Mouse (Mus musculus) C2C12 (cell line): Measurements from ENCODE around the gene Scarf2. TPM values are rescaled to one million over a fixed set of nuclear protein-coding genes. Genes with fewer than 3 reads are reported as not detected.

Experiments used
- H3K27me3 ChIP-seq: one replicate; pipeline ENCODE4 v1.6.1; 2011; ENCODE audit not compliant: control insufficient read depth, insufficient read depth, insufficient read length
- H3K36me3 ChIP-seq: one replicate; pipeline ENCODE4 v1.6.1; 2011; ENCODE audit not compliant: control insufficient read depth, insufficient read depth
- H3K4me3 ChIP-seq: one replicate; pipeline ENCODE4 v1.5.1; 2011; ENCODE audit warnings: mild to moderate bottlenecking, control low read depth; ENCODE audit not compliant: poor library complexity, insufficient read depth, severe bottlenecking
- H3K79me2 ChIP-seq: one replicate; pipeline ENCODE4 v1.6.1; 2011; ENCODE audit not compliant: control insufficient read depth, insufficient read depth
- H3K79me3 ChIP-seq: one replicate; pipeline ENCODE4 v1.6.1; 2011; ENCODE audit warnings: low read depth, control low read depth
- H3ac ChIP-seq: one replicate; pipeline ENCODE3; 2011; ENCODE audit warnings: low read depth; ENCODE audit not compliant: control insufficient read depth, insufficient read length
- CEBPB ChIP-seq: IDR thresholded peaks from one replicate; pipeline ENCODE4 v1.6.1; 2011; ENCODE audit warnings: low read depth, mild to moderate bottlenecking, control low read depth, moderate library complexity
- CTCF ChIP-seq: IDR thresholded peaks from one replicate; pipeline ENCODE4 v1.5.1; 2011; ENCODE audit not compliant: control insufficient read depth, insufficient read depth, insufficient read length
- FOSL1 ChIP-seq: IDR thresholded peaks from one replicate; pipeline ENCODE4 v1.8.0; 2011; ENCODE audit warnings: mild to moderate bottlenecking, low read length; ENCODE audit not compliant: poor library complexity, insufficient read depth, severe bottlenecking
- MAX ChIP-seq: IDR thresholded peaks from one replicate; pipeline ENCODE4 v1.6.1; 2011; ENCODE audit warnings: mild to moderate bottlenecking, control low read depth
- MYOD1 ChIP-seq: IDR thresholded peaks from one replicate; pipeline ENCODE4 v1.6.1; 2011; ENCODE audit warnings: low read depth; ENCODE audit not compliant: control insufficient read depth, insufficient read length
- MYOG ChIP-seq: IDR thresholded peaks from one replicate; pipeline ENCODE4 v1.6.1; 2011; ENCODE audit not compliant: control insufficient read depth, insufficient read length; ENCODE audit errors: extremely low read depth
- USF1 ChIP-seq: IDR thresholded peaks from one replicate; pipeline ENCODE4 v1.6.1; 2011; ENCODE audit warnings: low read depth, mild to moderate bottlenecking, control low read depth, moderate library complexity
- polyA plus RNA-seq: library from polyadenylated mRNA; unstranded; fragments of >200 nt; fragmentation: generic; extraction: Trizol; gene quantifications from one replicate; pipeline ENCODE4 v1.2.1, GENCODE M21; 2012; ENCODE audit warnings: missing spikeins

Gene Scarf2
- polyA plus RNA-seq, 1 experiment, result 38.5 TPM

GRCm38 (mm10) chr16:17795643-17796042 is 1.4 kb upstream of the Scarf2 start:
- Histone ChIP-seq H3ac (no peak overlapping the region), H3K27me3 (no peaks in the 10 kb centered on the region), H3K79me2 (peaks cover 32% of the 10 kb centered on the region), H3K4me3 (no peak overlapping the region), H3K79me3 (peaks cover 21% of the 10 kb centered on the region), H3K36me3 (peaks cover 7% of the 10 kb centered on the region)
- TF ChIP-seq MAX, result no peak
- TF ChIP-seq CTCF, result no peak
- no peak for TF ChIP-seq USF1
- no peak for TF ChIP-seq FOSL1
- TF ChIP-seq MYOG, result no peak
- TF ChIP-seq CEBPB, result no peak
- TF ChIP-seq MYOD1, result no peak

- H3ac ChIP-seq, result no peak overlapping the region
- peak overlapping the region; percentile 6 for H3K4me3 ChIP-seq
- peaks cover 14% of the 10 kb centered on the region for H3K36me3 ChIP-seq
Measured at GRCm38 (mm10) chr16:17796519-17796918, 563 bp upstream of the Scarf2 start.

GRCm38 (mm10) chr16:17797812-17798311 is 780 bp downstream of the Scarf2 start:
- H3ac ChIP-seq, result peak overlapping the region; percentile 78
- TF ChIP-seq MYOG (no peak), CEBPB (no peak), MYOD1 (no peak), USF1 (no peak), CTCF (no peak), MAX (no peak), FOSL1 (no peak)
- peaks cover 43% of the 10 kb centered on the region for H3K79me3 ChIP-seq
- H3K79me2 ChIP-seq, result peaks cover 54% of the 10 kb centered on the region
- H3K27me3 ChIP-seq, result no peaks in the 10 kb centered on the region
- peaks cover 21% of the 10 kb centered on the region for H3K36me3 ChIP-seq
- peak overlapping the region; percentile 68 for H3K4me3 ChIP-seq

More at GRCm38 (mm10) chr16:17796519-17796918, 563 bp upstream of the Scarf2 start:
- Histone ChIP-seq H3K27me3 (no peaks in the 10 kb centered on the region), H3K79me3 (peaks cover 29% of the 10 kb centered on the region), H3K79me2 (peaks cover 40% of the 10 kb centered on the region)
- TF ChIP-seq MYOG (no peak), CTCF (no peak)

GRCm38 (mm10) chr16:17798321-17799180 is 1.5 kb downstream of the Scarf2 start:
- peak overlapping the region; percentile 68 for H3K4me3 ChIP-seq
- H3K79me2 ChIP-seq, result peaks cover 58% of the 10 kb centered on the region
- H3K36me3 ChIP-seq, result peaks cover 28% of the 10 kb centered on the region
- H3ac ChIP-seq, result peak overlapping the region; percentile 78
- TF ChIP-seq CTCF (no peak), CEBPB (no peak), MAX (no peak), MYOG (no peak), FOSL1 (no peak), USF1 (no peak), MYOD1 (no peak)
- H3K79me3 ChIP-seq, result peaks cover 43% of the 10 kb centered on the region
- H3K27me3 ChIP-seq, result no peaks in the 10 kb centered on the region

- TF ChIP-seq MYOD1 (no peak), FOSL1 (no peak), MYOG (no peak), USF1 (no peak), MAX (no peak), CEBPB (no peak), CTCF (no peak)
- no peak overlapping the region for H3K4me3 ChIP-seq
- no peaks in the 10 kb centered on the region for H3K27me3 ChIP-seq
- no peak overlapping the region for H3ac ChIP-seq
- H3K79me3 ChIP-seq, result peaks cover 47% of the 10 kb centered on the region
- peaks cover 38% of the 10 kb centered on the region for H3K36me3 ChIP-seq
- peaks cover 58% of the 10 kb centered on the region for H3K79me2 ChIP-seq
Measured at GRCm38 (mm10) chr16:17799584-17799983, 2.5 kb downstream of the Scarf2 start.

GRCm38 (mm10) chr16:17801777-17802455 is 4.8 kb downstream of the Scarf2 start:
- Histone ChIP-seq H3K79me2 (peaks cover 58% of the 10 kb centered on the region), H3K4me3 (no peak overlapping the region), H3ac (no peak overlapping the region), H3K27me3 (no peaks in the 10 kb centered on the region), H3K79me3 (peaks cover 57% of the 10 kb centered on the region), H3K36me3 (peaks cover 58% of the 10 kb centered on the region)
- no peak for TF ChIP-seq CTCF
- no peak for TF ChIP-seq MAX
- TF ChIP-seq USF1, result no peak
- TF ChIP-seq CEBPB, result no peak
- TF ChIP-seq FOSL1, result no peak
- no peak for TF ChIP-seq MYOG
- no peak for TF ChIP-seq MYOD1
